Mouse (Mus musculus): ENCODE measurements around the gene 1810010H24Rik.

GRCm38 (mm10) chr11:107046766-107047620 is 21.5 kb downstream of the 1810010H24Rik start:
- no peak for TF ChIP-seq ZNF384 (IDR thresholded peaks at IDR 0.05; ENCODE audit: low read depth, low read length)
- TF ChIP-seq MAFK (IDR thresholded peaks at IDR 0.05; ENCODE audit: insufficient read depth, low read depth, low read length) = no peak
- no peak for TF ChIP-seq HCFC1 (IDR thresholded peaks at IDR 0.05; ENCODE audit: borderline replicate concordance, insufficient read depth, low read length)
- TF ChIP-seq CHD2 (IDR thresholded peaks at IDR 0.05; ENCODE audit: low read depth, low read length) = no peak

Measured in ES-E14 (cell line).